Mouse (Mus musculus) urinary bladder, postnatal 14 days (tissue): ENCODE data around the gene Sv2a.
"Not testable (repeated sequence)": the region's sequence is repeated elsewhere in the genome, so short reads cannot be mapped to it uniquely, and the experiment has no call there.

Source experiments
- DNase-seq: peaks from one replicate; pipeline ENCODE4 v3.0.0; 2021; ENCODE audit warnings: low spot score

The Sv2a gene

DNA sequence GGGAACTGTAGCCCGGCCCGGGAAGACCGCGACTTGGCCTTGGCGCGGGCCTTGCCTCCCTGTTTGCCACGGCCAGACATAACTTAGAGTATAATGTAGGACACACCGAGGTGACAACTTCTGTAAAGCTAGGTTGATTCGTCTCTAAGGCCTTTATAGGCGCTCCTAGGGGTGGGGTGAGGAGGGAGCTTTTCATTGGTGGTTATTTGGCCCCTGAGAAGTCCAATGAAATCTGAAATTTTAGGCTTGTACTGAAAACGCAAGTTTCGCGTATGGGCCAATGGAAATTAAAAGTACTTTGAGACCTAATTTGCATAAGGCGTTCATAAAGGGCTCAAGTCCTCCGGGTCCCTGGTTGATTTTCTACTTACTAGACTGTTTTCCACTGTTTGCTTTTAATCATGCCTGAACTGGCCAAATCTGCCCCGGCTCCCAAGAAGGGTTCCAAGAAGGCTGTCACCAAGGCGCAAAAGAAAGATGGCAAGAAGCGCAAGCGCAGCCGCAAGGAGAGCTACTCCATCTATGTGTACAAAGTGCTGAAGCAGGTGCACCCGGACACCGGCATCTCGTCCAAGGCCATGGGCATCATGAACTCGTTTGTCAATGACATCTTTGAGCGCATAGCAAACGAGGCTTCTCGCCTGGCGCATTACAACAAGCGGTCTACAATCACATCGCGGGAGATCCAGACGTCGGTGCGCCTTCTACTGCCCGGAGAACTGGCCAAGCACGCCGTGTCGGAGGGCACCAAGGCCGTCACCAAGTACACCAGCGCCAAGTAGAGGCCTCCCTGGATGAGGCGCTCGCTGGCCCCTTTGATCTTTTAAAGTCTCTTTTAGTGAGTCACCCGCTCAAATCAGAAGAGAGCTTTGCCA lies 40.1 kb downstream of the Sv2a start, which contains the start of the genes Hist2h2ac and Hist2h2be:
TSS of gene Hist2h2ac (minus strand) at position 116 of the 875 bp plus-strand sequence.
TSS of gene Hist2h2be (plus strand) at position 355 of the 875 bp plus-strand sequence.
- DNase-seq, result peak; percentile 85

DNA sequence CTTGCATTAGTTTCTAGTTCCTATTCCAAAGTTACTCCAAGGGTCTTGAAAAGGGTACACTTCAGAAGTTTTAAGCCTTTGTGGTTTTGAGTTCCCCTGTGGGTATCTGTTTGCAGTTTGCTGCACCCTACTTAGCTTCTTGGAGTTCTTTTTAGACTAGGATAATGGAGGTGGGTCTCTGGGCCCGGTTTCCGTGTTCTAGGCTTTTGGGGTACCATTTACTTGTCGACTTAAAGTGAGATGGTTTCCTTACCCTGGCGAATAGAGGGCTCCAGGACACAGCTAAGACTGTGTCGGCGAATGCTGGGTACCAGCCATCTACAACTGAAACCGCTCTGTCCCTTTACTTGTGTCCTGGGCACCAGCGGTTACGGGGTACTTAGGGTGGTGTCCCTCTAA lies 40.7 kb downstream of the Sv2a start:
- no peak for DNase-seq

DNA sequence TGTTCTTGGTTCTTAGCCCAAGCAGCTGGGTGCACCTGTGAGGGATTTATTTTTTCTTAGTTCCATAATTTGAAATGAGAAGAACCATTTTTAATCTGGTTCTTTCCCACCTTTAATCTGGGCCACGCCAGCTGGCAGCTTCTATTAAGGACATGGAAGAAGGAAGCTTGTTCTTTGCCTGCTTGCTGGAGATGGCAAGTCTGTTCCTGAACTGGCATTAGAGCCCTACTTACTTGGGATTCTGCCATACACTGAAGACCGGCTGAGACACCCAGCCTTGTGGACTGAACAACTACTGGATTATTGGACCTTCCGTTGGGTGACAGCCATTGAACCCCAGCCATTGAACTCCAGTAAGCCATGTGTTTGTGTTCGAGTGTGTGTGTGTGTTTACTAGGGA lies 41.8 kb downstream of the Sv2a start:
- DNase-seq, result no peak

DNA sequence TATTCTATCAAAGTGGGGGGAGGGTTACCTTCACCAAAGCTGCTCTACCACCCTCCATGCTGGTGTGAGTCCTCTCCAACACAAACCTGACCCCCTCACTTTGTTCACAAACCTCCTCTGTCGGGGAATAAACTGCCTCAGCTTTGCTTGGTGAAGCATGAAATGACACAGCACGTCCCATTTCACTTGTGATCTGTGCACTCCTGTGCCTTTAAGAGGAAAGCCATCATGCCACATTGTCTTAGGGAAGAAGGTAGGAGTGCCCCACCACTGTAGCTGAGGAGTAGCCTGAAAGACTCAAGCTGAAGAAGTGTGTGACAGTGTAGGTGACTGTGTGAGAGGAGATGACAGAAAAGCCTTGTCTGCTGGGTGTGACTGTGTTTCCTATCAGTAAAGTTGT lies 44.5 kb downstream of the Sv2a start:
- no peak for DNase-seq

DNA sequence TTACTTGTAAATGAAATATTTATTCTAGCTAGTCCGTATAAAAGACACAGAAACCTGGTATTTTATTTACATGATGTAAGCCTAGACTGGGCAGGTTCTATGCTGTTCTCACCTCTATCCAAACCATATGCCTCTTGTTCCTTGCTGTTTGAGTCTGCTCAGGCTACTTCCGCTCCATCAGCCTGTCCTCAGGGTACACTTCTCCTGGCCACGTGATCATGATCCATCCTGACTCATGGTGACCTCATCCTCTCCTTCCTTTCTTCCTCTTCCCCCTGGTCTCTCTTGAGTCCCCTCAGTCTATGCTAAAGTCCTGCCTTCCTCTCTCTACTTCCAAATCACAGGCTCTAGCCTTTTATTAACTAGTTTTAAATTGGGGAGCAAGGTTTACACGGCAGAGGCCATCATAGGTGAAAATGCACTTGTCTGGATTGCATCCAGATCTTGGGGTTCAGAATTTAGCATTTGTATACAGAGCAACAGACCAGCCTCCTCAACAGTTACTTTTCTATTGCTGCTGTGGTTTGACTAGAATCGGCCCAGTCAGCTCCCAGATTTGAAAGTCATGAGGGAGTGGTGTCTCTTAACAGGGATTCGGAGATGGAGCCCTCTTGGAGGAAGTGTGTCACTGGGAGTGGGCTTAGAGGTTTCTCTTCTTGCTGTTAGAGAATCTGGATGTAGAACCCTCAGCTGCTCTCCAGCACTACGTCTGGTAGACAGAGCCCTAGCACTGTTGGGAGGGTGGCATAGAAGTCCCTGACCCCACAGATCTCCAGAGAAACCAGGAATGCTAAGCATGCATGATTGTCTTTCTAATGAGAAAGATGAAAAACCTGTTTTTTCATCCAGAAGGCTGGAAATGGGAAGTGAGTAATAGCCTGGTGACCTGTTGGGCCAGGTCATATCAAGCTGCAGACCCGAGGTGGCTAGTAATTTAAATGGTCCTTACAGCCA lies 46.0 kb downstream of the Sv2a start:
- no peak for DNase-seq

DNA sequence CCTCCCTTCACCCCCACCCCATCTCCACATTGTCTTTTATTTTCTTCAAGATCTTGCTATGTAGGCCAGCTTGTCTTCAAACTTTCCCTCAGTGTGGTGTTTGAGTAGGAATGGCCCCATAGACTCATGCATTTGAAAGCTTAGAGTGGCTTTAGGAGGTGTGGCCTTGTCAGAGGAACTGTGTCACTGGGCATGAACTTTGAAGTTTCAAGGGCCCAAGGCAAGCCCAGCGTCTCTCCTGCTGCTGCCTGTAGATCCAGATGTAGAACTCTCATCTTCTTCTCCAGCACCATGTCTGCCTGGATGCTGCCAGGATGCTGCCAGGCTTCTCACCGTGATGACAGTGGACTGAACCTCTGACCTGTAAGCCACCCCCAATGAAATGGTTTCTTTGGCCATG lies 47.9 kb downstream of the Sv2a start:
- DNase-seq, result no peak

DNA sequence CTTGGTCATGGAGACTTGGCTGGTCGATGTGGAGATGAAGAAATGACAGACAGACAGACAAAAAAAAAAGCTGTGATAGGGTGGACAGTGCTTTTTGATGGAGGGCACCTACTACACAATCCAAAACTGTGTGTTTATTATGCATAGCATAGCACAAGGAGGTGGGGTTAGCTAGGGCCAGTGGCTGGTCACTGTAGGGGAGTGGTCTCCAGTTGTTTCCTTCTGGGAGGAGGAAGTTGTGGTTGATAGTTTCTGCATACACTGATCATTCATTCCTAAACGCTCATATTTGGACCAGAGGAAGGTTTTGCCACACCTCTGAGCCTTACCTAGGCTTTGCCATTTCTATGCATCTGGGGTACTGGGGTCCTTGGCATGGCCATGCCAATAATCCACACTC lies 49.5 kb downstream of the Sv2a start:
- no peak for DNase-seq

DNA sequence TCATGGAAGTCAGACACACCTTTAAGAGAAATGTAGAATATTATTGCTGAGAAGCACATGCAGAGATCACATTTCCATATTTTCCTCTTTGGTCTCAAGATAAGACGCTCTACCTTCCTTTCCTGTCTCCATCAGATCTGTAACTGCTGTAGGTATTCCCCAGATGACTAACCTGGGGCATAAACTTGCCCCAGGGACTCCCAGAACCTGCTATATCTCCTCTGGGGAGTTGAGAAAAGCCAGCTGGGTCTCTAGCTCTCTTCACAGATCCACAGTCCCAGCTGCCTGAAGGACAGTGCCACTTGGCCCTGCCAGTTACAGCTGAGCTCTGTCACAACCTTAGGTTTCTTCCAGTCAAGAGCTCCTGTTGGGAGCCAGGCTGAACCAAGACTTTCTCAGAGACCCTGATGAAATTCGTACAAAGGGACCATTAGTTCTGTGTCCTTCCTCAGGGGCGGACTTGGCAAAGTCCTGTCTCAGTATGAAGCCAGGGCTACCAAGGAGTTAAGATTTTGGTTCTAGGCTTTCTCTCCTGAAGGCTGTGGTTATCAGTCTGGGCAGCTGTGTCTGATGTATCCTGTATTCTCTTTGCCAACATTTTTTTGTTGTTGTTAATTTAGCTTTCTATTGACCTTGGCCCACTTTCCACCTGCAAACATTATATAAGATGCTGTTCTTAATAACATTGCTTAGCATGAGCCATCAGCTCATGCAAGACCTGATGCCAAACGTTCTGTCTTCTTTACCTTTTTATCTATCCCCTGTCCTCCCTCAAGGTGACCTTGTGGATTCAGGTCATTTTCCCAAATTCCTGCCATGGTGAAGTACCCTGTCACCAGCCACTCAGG lies 50.2 kb downstream of the Sv2a start:
- DNase-seq, result no peak

DNA sequence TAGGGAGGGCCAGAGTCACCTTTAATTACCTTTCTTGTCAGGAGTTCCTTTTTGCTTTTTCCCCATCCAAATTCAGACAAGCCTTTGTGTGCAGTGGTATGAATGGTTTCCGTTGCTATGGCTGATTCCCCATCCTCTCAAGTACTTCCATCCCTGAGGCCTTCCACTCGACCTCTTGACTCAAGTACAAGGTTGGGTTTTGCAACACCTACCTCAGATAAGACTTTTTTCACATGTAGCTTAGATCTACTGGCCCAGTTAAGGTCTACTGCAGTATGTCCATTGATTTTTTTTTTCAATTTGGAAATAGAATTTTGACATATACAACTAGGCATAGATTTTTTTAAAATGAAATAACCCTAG lies 50.8 kb downstream of the Sv2a start:
- no peak for DNase-seq

DNA sequence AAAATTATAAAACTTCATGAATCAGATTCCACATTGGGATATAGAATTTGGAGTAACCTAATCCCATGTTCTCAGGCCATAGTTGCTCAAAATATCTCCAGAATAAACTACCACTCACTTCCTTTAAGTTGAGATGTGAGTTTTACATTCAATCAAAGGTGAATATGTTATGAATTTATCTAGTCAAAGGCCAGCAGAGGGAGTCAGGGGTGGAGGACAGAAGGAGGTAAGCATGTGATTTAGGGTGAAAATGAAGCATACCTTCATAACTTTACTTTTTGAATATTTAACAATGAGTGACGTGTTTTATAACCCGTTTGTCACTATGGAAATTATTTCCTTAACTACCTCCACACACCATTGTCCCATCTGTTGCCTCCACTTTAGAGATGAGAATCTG lies 54.0 kb downstream of the Sv2a start:
- DNase-seq, result no peak

DNA sequence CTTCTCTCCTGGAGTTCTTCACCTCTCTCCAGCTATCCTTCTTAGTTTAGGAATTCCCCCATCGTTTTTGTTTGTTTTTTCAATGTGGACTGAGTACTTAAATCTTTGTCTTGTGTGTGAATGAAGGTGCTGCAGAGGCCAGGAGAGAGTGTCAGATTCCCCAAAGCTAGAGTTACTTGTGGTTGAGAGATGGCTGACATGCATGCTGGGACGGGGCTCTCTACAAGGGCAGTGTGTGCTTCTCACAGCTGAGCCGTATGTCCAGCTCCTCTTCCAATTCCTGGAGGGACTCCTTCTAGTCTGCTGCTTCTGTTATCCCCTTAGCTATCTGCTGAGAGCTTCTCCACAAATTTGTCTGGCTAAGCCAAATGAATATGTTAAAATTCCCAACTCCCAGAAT lies 54.9 kb downstream of the Sv2a start:
- no peak for DNase-seq

DNA sequence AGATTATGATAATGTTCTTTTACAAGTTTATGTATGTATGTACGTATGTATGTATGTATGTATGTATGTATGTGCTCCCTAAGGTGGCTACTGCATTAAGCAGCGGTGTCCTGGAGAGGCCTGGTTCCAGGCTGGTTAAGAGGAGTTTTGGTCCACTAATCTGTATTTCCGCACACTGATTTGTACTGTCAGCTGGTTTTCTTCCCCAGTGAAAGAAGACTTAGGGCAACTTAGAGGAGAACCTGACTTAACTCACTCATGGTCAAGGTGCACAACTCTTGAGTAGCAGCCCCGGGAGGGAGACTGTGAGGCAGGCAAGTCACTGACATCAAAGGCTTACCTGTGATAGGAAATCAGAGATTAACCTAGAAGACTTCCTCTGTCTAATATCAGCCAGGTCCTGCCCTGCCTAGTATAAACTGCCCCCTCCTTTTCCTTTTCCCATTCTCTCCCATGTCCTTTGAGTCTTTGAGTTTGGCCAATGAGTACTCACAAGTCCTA lies 55.9 kb downstream of the Sv2a start:
- DNase-seq, result no peak

DNA sequence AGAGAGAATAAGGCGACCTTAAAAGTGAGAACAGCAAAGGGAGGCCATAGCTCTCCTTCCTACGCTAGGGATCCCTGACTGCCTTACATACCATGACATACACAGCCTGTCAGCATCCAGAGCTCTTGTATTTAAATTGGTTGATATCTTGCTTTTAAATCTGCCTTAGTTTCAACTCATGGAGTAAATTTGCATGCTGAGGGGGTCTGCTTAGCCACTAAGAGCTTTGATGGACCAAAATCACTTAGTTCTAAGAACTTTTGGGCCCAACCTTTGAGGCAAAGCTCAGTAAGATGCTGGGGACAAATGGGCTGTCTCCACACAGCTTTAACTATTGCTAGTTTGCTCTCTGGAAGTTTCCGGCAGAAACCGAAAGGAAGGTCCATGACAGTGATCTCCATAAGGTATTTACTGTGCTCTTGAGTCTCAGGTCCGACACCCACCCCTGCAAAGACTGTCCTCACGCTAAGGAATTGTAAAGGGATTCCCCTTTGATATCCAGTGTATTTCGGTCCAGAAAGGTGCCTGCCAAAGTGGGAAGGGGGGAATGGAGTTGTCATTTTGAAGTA lies 56.5 kb downstream of the Sv2a start:
- DNase-seq, result no peak

DNA sequence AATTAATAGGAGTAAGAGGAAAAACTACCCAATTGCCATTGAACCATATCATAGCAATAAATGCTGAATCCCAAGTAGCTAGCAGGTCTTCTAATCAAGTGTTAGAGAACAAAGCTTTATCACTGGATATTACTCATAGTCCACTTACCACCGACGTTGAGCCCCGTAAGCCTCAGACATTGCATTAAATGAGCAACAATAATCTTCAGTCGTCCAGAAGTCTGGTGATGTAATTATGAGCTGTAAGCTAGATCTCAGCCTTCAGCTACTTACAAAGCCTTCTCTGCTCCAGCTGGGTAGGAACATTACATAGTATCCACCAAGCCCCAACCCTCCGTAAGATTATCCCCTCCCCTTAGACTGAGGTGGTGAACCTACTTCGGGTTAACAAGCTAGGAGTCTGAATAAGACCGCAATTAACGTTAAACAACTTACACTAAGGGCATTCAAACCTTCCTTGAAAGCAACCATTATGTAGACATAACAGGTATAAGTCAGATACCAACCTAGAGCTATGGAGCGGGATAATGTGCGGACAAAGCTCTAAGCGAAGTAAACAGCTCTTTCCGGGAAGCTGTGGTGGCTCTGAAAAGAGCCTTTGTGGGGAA lies 57.1 kb downstream of the Sv2a start:
- DNase-seq, result no peak

DNA sequence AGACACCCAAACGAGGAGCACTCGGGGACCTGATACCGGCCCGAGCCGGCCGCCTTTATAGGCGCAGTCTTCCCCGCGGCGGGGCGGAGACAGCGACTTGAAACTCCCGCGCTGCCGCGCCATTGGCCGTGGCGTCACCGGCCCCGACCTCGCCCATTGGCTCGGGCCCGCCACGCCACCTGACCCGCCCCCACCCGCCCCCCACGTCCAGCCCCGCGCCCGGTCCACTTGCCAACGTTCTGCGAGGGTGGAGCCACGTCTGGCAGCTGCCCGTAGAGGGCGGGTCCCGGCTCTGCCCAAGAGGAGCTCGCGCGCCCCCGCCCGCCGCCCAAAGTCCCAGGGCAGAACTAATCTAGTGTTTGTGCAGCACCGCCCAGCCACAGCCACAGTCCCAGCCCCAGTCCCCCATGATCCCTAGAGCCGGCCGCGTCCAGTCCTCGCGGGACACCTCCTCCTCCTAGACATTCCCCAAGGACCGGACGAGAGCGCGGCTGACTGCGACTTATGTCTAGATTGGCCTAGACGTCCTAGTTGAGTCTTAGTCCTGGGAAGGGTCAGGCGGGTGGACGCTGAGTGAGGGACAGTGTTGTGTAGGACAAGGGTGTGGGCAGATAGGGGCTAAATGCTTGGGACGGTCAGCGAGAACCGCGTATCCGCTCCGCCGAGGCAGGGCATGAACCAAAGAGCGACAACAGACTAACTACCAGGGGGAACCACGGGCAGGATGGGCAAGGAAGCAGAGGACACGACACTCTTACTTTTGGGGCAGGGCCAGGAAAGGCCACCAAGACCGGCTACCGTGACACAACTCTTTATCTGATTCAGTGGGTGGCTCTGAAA lies 58.2 kb downstream of the Sv2a start, which contains the start of gene Hist2h3c2:
TSS of gene Hist2h3c2 (minus strand) at position 174 of the 840 bp plus-strand sequence.
- not testable (repeated sequence) for DNase-seq

DNA sequence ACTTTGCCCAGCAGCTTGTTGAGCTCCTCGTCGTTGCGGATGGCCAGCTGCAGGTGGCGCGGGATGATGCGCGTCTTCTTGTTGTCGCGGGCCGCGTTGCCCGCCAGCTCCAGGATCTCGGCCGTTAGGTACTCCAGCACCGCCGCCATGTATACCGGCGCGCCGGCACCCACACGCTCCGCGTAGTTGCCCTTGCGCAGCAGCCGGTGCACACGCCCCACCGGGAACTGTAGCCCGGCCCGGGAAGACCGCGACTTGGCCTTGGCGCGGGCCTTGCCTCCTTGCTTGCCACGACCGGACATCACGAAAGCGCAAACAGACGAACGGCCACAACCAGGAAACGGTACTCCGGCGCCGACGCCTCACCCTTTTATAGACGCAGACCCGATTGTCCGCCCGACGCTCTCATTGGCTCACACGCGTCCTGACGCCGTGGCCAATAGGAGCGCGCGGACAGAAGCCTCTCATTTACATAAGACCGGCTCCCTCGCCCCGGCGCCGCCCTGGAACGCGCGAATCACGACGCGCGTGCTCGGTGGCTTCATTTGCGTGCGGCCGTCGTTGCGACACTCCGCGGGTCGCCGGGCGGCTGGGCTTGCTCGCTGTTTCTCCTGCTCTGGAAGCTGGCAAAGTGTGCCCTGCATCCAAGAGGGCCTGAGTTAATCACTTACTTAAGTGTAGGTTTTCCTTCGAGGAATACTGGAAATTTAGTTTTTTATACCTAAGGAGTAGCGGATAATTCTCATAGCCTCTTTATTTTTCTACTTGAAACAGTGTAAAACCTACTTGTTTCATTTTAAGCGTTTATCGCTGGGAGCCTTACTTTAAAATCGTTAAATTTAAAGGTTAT lies 59.2 kb downstream of the Sv2a start, which contains the start of gene Hist2h2aa2:
TSS of gene Hist2h2aa2 (minus strand) at position 328 of the 850 bp plus-strand sequence.
- peak; percentile 94 for DNase-seq

DNA sequence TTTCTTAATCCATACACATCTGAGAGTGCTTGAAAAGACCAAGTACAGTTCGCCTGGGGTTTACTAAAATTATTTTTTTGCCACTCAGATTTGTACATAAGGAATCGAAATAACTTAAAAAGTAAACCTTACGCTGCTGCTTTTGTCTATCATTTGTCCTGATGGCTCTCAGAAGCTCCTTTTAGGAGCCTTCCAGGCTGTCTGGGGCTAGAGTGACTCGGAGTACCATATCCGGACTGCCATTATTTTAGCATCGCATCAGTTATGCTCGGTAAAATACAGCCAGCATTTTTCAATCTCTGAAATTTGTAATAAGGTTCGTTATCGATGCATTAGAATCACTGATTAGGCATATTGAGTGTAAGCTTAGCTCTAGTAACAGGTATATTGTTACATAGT lies 59.8 kb downstream of the Sv2a start:
- no peak for DNase-seq

DNA sequence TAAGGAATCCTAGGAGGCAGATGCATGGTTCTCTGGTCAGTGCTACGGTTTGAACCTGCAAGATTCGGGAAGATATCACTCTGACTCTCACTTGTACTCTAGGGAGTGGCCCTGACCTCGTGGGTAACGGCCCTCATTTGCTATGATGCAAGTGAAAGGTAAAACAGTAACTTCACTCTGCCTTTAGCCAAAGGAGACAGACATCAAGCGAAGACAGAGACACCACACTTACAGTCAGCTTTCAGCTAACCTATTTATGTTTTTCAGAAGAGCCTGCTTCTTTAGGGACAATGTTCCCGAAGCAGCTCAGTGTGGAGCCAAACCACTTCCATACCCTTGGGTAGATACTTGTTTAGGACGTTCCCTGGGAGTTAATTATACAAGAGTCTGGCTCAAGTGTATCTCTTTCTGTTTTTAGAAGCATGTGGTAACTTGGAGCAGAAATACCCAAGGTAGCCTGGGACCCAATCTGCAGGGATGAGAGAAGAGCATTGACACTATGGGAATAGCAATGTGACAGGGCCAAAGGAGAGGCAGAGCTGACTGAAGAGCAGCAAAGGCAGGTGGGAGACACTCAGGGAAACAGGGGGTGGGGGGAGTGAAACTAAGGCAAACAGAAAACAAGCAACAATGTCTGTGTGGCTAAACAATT lies 63.1 kb downstream of the Sv2a start:
- no peak for DNase-seq
